Mouse (Mus musculus) E14TG2a.4 (cell line): ENCODE data around the gene Igfbp3.

Source experiments
- H3K27me3 ChIP-seq: 2 replicates; pipeline ENCODE4 v1.6.1; 2014; ENCODE audit warnings: low read length, control low read depth; ENCODE audit not compliant: insufficient read depth
- H3K36me3 ChIP-seq: 2 replicates; pipeline ENCODE4 v1.6.1; 2014; ENCODE audit warnings: low read length, control low read depth; ENCODE audit not compliant: insufficient read depth
- H3K4me1 ChIP-seq: replicated peaks from 2 replicates; pipeline ENCODE4 v1.6.1; 2014; ENCODE audit warnings: low read depth, low read length, control low read depth
- H3K4me3 ChIP-seq: replicated peaks from 2 replicates; pipeline ENCODE4 v1.5.1; 2014; ENCODE audit warnings: mild to moderate bottlenecking, low read length
- H3K9me3 ChIP-seq: 2 replicates; pipeline ENCODE4 v1.6.1; 2014; ENCODE audit warnings: low read length, control low read depth
- CTCF ChIP-seq: conservative IDR thresholded peaks from 2 replicates; pipeline ENCODE4 v1.5.1; 2014; ENCODE audit warnings: low read length
- NANOG ChIP-seq: IDR thresholded peaks from 2 replicates; pipeline ENCODE4 v1.6.1; 2014; ENCODE audit warnings: borderline replicate concordance, low read length, mixed read lengths
- POU5F1 ChIP-seq: IDR thresholded peaks from 2 replicates; pipeline ENCODE4 v1.6.1; 2014; ENCODE audit warnings: low read length, borderline replicate concordance

Gene Igfbp3

DNA sequence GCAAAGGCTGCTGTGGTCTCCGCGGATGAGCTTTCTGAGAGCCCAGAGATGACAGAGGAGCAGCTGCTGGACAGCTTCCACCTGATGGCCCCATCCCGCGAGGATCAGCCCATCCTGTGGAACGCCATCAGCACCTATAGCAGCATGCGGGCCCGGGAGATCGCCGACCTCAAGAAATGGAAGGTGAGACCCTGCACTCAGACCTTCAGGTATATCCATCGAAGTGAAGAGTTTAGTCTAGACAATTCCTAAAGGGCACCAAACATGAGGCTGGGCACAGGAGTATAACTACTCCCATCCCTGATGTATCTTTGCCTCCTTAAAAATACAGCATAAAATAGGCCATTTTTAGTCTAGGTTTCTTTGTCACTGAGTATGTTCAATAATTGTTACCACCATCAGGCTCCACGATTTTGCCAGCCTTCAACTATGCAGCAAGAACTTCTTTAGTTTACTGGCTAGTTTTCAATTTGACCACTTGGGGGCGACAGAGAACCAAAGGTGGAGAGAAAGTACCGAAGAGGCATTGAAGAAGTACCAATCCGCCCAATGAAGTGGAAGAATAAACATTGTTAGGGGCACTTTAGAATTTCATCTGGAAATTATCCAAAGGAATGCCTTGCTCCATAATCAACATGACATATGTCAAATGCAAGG, 13.9 kb downstream of the Igfbp3 start:
- Histone ChIP-seq H3K9me3 (peaks cover 2% of the 10 kb centered on the region; the same call in 1 of the 2 replicates), H3K4me1 (peaks cover 19% of the 10 kb centered on the region; the same call in 1 of the 2 replicates), H3K27me3 (peaks cover 24% of the 10 kb centered on the region), H3K36me3 (no peaks in the 10 kb centered on the region), H3K4me3 (no peak overlapping the region)
- TF ChIP-seq POU5F1: no peak
- TF ChIP-seq CTCF: peak; percentile 78

DNA sequence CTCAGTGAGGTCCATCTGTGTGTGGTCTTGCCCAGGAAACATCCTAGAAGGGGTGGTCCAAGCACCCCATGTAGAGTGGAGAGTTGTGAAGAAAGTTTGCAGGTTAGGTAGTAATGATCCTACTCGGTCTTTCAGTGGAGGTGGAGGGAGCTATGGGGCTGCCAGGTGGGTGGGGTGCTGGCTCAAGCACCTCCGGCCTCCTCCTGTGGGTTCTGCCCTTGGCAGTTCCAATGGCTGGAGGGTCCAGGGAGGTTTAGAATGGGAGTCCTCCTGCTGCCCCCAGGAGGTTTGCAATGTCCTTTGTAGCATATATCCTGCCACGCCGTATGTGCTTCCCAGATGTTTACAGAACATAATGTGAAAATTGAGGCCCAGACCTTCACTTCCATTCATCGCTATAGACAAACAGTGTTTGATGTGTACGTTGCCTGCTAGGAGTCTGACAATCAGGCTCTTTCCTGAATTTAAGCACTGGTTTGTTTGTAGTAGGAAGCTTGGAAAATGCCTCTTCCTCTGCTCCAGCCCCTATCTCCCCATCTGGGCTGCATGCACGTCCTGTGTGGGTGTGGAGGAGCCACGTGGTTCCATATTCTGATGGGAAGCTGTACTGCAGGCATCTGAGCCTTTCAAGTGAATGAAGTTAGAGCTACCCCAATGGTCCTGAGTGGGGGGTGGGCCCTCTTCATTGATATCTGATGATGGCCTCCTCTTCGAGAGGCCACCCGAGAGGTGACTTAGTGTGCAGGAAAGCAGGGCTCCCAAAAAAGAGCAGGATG, 15.1 kb downstream of the Igfbp3 start:
- Histone ChIP-seq H3K27me3 (peaks cover 30% of the 10 kb centered on the region), H3K36me3 (no peaks in the 10 kb centered on the region), H3K4me1 (peaks cover 19% of the 10 kb centered on the region; the same call in 1 of the 2 replicates), H3K4me3 (no peak overlapping the region), H3K9me3 (peaks cover 4% of the 10 kb centered on the region; the same call in 1 of the 2 replicates)
- no peak for TF ChIP-seq POU5F1
- TF ChIP-seq NANOG: no peak
- no peak for TF ChIP-seq CTCF

- Histone ChIP-seq H3K27me3 (peaks cover 29% of the 10 kb centered on the region), H3K36me3 (no peaks in the 10 kb centered on the region), H3K9me3 (peaks cover 4% of the 10 kb centered on the region; the same call in 1 of the 2 replicates), H3K4me1 (peaks cover 19% of the 10 kb centered on the region; the same call in 1 of the 2 replicates), H3K4me3 (peak overlapping the region; percentile 61)
- TF ChIP-seq CTCF (no peak), POU5F1 (no peak), NANOG (no peak)
Observed at GRCm38 (mm10) chr11:7198006-7198405, 15.7 kb downstream of the Igfbp3 start.

DNA sequence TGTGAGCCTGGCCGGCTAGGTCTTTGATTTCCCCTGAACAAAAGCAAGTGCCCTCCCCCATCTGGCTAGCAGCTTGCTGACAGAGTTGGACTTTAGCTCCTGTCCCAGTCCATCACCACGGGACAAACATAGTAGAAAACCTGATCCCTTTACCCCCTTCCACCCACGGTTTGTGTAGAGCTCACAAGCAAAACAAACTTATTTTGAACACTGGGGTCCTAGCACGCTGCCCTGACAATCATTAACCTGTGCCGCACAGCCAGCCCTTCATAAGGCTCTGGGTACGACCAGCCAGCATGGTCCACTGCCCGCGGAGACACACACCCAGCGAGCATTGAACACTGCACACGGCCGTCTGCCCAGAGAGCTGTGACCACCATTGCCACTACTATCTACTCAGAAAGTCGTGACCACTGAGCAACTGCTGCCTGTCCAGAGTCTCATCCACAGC, 16.2 kb downstream of the Igfbp3 start, which contains the start of gene Igfbp1:
Igfbp1 (plus strand) TSS at position 292 of the 451 bp plus-strand sequence.
- peaks cover 4% of the 10 kb centered on the region; the same call in 1 of the 2 replicates for H3K9me3 ChIP-seq
- H3K4me1 ChIP-seq: peaks cover 19% of the 10 kb centered on the region; the same call in 1 of the 2 replicates
- peaks cover 32% of the 10 kb centered on the region for H3K27me3 ChIP-seq
- H3K4me3 ChIP-seq: peak within 1 kb of the TSS; percentile 61
- no peak for TF ChIP-seq NANOG
- no peak for TF ChIP-seq CTCF
- no peak for TF ChIP-seq POU5F1
- no peaks in the 10 kb centered on the region for H3K36me3 ChIP-seq

DNA sequence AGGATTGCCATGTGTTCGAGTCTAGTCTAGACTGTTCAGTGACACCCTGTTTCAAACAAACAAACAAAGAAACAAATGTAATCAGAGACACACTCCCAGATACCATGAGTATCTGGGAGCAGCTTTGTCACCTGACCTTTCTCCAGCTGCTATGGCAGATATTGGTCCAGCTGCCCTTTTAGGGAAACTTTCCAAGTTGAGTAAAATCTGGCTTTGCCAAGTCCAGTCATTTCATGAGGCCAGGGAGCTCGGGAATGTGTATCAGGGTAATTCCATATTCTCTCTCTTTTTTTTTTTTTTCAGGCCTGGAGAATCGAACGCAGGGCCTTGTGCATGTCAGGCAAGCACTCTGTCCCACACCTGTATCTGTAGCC, 18.4 kb downstream of the Igfbp3 start:
- H3K27me3 ChIP-seq: peaks cover 34% of the 10 kb centered on the region
- H3K36me3 ChIP-seq: no peaks in the 10 kb centered on the region
- no peak overlapping the region for H3K4me3 ChIP-seq
- peaks cover 19% of the 10 kb centered on the region; the same call in 1 of the 2 replicates for H3K4me1 ChIP-seq
- TF ChIP-seq NANOG: no peak
- TF ChIP-seq CTCF: no peak
- no peak for TF ChIP-seq POU5F1
- H3K9me3 ChIP-seq: peaks cover 4% of the 10 kb centered on the region; the same call in 1 of the 2 replicates

DNA sequence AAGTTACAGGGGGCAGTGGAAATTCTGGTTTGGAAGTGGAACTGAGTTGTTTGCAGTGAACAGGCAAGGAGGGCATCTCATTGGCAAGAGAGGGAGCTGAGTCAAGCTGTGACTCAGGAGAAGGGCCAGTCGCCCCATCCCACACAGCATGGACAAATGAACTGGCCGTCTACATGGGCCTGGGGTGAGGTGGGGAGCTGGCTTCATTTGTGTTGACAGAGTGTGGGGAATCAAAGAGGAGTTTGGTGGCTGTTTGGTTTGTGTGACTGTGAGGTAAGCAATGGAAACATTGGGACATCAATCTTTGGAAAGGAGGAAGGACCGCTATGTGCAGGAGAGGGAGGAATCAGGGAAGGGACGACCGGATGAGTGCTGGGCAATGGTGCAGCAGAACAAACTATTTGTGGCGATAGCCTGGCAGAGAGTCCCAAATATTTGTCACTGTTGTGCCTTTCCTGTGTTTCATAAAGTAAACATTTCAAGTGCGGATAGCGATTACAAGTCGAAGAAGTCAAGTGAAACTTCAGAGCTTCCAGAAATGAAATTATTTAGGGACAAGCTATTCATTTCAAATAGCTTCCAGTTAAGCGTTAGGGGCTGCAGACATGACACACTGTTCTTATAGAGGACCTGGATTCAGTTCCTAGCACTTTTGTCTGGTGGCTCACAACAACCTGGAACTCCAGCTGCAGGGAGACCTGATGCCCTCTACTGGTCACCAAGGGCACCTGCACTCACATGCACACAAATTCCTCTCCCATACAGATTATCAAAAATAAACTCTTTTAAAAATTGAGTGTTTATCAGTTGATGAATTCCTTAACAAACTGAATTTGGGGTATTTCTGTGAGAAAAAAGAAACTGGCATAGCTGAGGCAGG, 19.1 kb downstream of the Igfbp3 start:
- Histone ChIP-seq H3K9me3 (peaks cover 4% of the 10 kb centered on the region; the same call in 1 of the 2 replicates), H3K4me1 (peaks cover 17% of the 10 kb centered on the region; the same call in 1 of the 2 replicates), H3K27me3 (peaks cover 39% of the 10 kb centered on the region), H3K4me3 (no peak overlapping the region), H3K36me3 (no peaks in the 10 kb centered on the region)
- no peak for TF ChIP-seq NANOG
- peak; percentile 56 for TF ChIP-seq CTCF

- peaks cover 4% of the 10 kb centered on the region; the same call in 1 of the 2 replicates for H3K9me3 ChIP-seq
- no peak overlapping the region for H3K4me3 ChIP-seq
- H3K27me3 ChIP-seq: peaks cover 29% of the 10 kb centered on the region
- peaks cover 8% of the 10 kb centered on the region for H3K4me1 ChIP-seq
- no peaks in the 10 kb centered on the region for H3K36me3 ChIP-seq
- no peak for TF ChIP-seq POU5F1
- no peak for TF ChIP-seq NANOG
- no peak for TF ChIP-seq CTCF
Observed at GRCm38 (mm10) chr11:7193134-7193533, 20.6 kb downstream of the Igfbp3 start.

DNA sequence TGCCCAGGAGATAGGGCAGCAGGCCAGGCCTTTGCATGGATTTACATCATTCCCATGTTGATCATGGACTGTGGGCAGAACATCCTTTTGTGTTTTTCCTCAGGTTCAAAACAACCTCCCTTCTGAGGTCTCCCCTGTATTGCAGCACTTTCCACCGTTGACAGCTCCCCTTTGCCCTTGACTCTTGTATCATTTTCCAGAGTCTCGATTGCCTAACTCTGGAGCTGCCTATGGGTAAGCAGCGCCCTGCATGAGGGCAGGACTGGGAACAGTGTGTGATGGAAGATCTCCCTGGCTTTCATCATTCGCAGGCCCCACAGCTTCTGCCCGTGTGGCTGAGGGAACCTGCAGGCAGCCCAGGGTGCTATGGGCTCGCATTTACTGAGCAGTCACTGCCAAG, 21.0 kb downstream of the Igfbp3 start:
- H3K36me3 ChIP-seq: no peaks in the 10 kb centered on the region
- H3K9me3 ChIP-seq: peaks cover 4% of the 10 kb centered on the region; the same call in 1 of the 2 replicates
- TF ChIP-seq NANOG: no peak
- no peak for TF ChIP-seq CTCF
- TF ChIP-seq POU5F1: no peak
- H3K4me1 ChIP-seq: peaks cover 4% of the 10 kb centered on the region; the same call in 1 of the 2 replicates
- peaks cover 27% of the 10 kb centered on the region for H3K27me3 ChIP-seq
- no peak overlapping the region for H3K4me3 ChIP-seq
